Mouse (Mus musculus): ENCODE measurements around the gene Supt3. TPM values are rescaled to one million over a fixed set of nuclear protein-coding genes. Genes with fewer than 3 reads are reported as not detected.

The Supt3 gene
- polyA plus RNA-seq, 1 experiment = 7.8 TPM

DNA sequence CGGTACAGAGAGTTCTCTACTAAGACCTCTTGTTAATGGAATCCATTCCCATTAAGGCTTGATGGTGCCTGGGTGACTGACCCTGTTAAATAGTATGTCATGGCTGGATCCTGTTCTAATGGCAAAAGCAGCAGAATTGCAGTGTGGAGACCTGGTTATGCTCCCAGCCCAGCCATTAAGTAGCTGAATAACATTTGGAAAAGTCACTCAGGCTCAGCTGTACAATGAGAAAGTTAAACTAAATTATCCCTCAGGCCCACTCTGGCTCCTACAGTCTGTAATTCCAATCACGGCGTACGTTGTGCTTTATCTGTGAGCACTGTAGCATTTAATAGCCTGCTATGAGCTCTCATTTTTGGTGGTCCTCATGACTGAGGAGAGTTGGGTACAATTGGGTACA, 300.0 kb downstream of the Supt3 start:
- Histone ChIP-seq H3K27ac (ENCODE audit: insufficient read depth, low read length) (no peak overlapping the region), H3K4me3 (replicated peaks; ENCODE audit: insufficient read depth, low read depth, low read length) (no peak overlapping the region)
- WGBS = 93% methylated on average over 4 of the region's 4 CpGs

DNA sequence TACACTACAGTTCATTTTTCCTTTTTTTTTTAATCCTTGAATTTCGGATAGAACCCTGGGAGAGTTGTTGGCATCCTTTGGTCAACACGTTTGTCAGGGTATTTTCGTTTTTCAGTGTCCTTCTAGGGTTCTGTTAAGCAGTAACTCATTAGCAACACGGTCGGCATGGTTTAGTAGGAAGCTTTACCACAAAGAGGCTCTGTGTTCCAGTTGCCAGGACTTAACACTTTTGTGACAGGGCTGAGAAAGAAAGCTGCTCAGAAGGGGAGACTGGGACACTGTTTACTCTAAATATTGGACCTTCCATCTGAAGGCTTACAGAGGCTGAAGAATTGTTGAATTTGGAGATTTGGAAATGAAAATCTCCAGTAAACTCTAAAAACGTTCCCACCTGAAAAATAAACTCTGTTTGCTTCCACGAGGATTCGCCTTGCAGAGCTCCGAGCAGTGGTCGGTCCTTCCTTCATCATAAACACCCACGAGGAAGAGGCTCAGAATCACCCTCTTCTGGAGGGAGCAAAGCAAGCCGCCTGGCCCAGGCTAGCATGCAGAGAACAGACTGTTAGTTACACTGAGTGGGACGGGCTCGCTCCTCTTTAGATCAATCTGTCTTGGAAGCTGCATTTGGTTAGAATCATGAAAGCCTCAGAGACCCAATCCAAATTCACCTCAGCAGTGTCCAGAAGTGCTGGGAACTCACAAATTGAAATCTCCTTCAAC, 301.1 kb downstream of the Supt3 start:
- Histone ChIP-seq H3K27ac (ENCODE audit: insufficient read depth, low read length) (no peak overlapping the region), H3K4me3 (replicated peaks; ENCODE audit: insufficient read depth, low read depth, low read length) (no peak overlapping the region), H3K27me3 (ENCODE audit: control insufficient read depth, insufficient read depth, low read length) (no peaks in the 10 kb centered on the region), H3K4me1 (ENCODE audit: control insufficient read depth, insufficient read depth, low read length) (no peaks in the 10 kb centered on the region)
- TF ChIP-seq CTCF (IDR thresholded peaks at IDR 0.05; ENCODE audit: borderline replicate concordance, insufficient read depth, low read depth, low read length) (no peak), POLR2A (IDR thresholded peaks at IDR 0.05; ENCODE audit: borderline replicate concordance, insufficient read depth, low read length) (no peak)
- 64% methylated on average over 14 of the region's 14 CpGs for WGBS
- DNase-seq = no peak

More for the DNA sequence above, 300.0 kb downstream of the Supt3 start:
- Histone ChIP-seq H3K4me1 (ENCODE audit: control insufficient read depth, insufficient read depth, low read length) (no peaks in the 10 kb centered on the region), H3K27me3 (ENCODE audit: control insufficient read depth, insufficient read depth, low read length) (no peaks in the 10 kb centered on the region)
- no peak for DNase-seq
- no peak for TF ChIP-seq CTCF (IDR thresholded peaks at IDR 0.05; ENCODE audit: borderline replicate concordance, insufficient read depth, low read depth, low read length)
- TF ChIP-seq POLR2A (IDR thresholded peaks at IDR 0.05; ENCODE audit: borderline replicate concordance, insufficient read depth, low read length) = no peak

DNA sequence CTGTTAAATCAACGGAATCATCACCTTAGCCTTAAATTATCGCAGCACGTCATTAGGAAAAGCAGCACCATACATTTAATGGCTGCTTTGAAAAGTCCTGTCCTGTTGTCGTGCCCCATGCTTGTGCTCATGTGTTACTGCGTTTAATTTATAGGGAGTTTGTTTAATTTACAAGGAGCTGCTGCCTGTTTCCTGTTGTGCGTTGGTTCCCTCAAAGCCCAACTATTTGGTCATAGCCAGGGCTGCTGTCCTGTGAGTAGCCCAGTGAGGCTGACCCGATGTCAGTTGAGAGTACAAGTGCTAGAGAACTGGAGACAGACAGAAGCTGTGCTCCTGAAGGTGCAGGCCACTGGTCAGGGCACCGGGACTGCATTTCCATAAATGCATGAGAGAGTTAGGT, 304.6 kb downstream of the Supt3 start:
- no peaks in the 10 kb centered on the region for H3K27me3 ChIP-seq (ENCODE audit: control insufficient read depth, insufficient read depth, low read length)
- DNase-seq = no peak
- no peak for TF ChIP-seq CTCF (IDR thresholded peaks at IDR 0.05; ENCODE audit: borderline replicate concordance, insufficient read depth, low read depth, low read length)
- TF ChIP-seq POLR2A (IDR thresholded peaks at IDR 0.05; ENCODE audit: borderline replicate concordance, insufficient read depth, low read length) = no peak
- H3K4me3 ChIP-seq (replicated peaks; ENCODE audit: insufficient read depth, low read depth, low read length) = no peak overlapping the region
- no peak overlapping the region for H3K27ac ChIP-seq (ENCODE audit: insufficient read depth, low read length)
- H3K4me1 ChIP-seq (ENCODE audit: control insufficient read depth, insufficient read depth, low read length) = no peaks in the 10 kb centered on the region
- WGBS = 91% methylated on average over 8 of the region's 8 CpGs

DNA sequence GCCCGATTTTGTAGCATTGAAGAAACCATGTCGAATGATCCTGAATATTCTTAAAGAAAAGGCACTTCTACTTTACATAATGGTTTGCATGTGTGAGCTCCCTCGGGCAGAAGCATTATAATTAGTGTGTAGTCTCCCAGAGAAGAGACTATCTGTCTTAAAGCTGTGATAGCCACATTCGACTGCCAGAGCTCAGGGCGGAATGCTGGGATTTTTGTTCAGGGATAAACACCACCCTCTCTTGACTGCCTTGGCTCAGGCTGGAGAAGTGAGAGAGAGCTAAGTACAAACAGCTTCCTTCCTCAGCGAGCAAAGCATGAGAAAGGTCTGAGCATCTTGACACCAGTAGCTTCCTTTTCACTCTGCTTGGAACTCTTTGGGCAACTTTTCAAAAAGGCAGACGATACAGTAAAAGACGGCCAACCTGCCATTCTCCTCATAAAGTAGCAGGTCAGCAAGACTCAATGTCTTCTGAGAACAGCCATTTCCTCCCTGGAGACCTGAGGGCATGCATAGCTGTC, 305.1 kb downstream of the Supt3 start:
- H3K27ac ChIP-seq (ENCODE audit: insufficient read depth, low read length) = no peak overlapping the region
- 47% methylated on average over 8 of the region's 8 CpGs for WGBS
- no peaks in the 10 kb centered on the region for H3K4me1 ChIP-seq (ENCODE audit: control insufficient read depth, insufficient read depth, low read length)
- DNase-seq = no peak
- TF ChIP-seq POLR2A (IDR thresholded peaks at IDR 0.05; ENCODE audit: borderline replicate concordance, insufficient read depth, low read length) (no peak), CTCF (IDR thresholded peaks at IDR 0.05; ENCODE audit: borderline replicate concordance, insufficient read depth, low read depth, low read length) (no peak)
- no peaks in the 10 kb centered on the region for H3K27me3 ChIP-seq (ENCODE audit: control insufficient read depth, insufficient read depth, low read length)
- no peak overlapping the region for H3K4me3 ChIP-seq (replicated peaks; ENCODE audit: insufficient read depth, low read depth, low read length)

DNA sequence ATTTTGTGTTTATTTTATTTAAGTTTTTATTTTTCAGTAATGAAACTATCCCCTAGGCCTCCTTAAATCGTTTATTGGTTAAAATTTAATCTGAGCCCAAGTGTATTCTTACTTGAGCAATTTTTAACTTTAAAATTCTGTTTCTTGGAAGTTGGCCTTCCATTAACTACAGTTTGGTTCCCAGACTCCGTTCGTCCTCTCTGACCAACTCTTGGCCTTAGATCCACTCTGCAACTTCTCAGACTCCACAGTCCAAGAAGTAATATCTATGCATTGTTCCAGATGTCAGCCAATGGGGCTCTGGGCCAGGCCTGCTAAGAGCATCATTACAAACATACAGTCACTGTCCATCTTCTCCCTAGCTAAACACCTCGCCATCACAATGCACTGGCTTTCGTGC, 309.4 kb downstream of the Supt3 start:
- 85% methylated on average over 5 of the region's 5 CpGs for WGBS
- no peak for DNase-seq
- no peaks in the 10 kb centered on the region for H3K27me3 ChIP-seq (ENCODE audit: control insufficient read depth, insufficient read depth, low read length)
- no peak for TF ChIP-seq POLR2A (IDR thresholded peaks at IDR 0.05; ENCODE audit: borderline replicate concordance, insufficient read depth, low read length)
- H3K4me3 ChIP-seq (replicated peaks; ENCODE audit: insufficient read depth, low read depth, low read length) = no peak overlapping the region
- no peaks in the 10 kb centered on the region for H3K4me1 ChIP-seq (ENCODE audit: control insufficient read depth, insufficient read depth, low read length)
- H3K27ac ChIP-seq (ENCODE audit: insufficient read depth, low read length) = no peak overlapping the region

DNA sequence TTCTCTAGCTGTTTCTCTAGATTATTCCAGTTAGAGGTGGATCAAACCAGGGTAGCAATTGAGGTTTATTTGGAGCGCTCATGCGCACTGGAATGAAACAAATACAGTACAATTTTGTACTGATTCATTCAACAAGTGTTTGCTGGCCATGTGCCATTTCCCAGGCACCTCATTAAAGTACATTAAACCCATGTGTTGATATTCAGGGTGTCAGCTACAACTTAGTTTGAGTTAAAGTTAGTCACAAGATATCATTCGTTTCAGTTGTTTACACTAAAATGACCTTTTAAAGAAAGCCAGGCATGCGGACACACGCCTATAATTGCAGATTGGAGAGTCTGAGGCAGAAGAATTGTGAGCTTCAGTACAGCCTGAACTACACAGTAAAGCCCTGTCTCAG, 310.1 kb downstream of the Supt3 start:
- TF ChIP-seq POLR2A (IDR thresholded peaks at IDR 0.05; ENCODE audit: borderline replicate concordance, insufficient read depth, low read length) (no peak), CTCF (IDR thresholded peaks at IDR 0.05; ENCODE audit: borderline replicate concordance, insufficient read depth, low read depth, low read length) (no peak)
- Histone ChIP-seq H3K4me1 (ENCODE audit: control insufficient read depth, insufficient read depth, low read length) (no peaks in the 10 kb centered on the region), H3K27ac (ENCODE audit: insufficient read depth, low read length) (no peak overlapping the region), H3K4me3 (replicated peaks; ENCODE audit: insufficient read depth, low read depth, low read length) (no peak overlapping the region), H3K27me3 (ENCODE audit: control insufficient read depth, insufficient read depth, low read length) (no peaks in the 10 kb centered on the region)
- DNase-seq = no peak
- 89% methylated on average over 5 of the region's 5 CpGs for WGBS

DNA sequence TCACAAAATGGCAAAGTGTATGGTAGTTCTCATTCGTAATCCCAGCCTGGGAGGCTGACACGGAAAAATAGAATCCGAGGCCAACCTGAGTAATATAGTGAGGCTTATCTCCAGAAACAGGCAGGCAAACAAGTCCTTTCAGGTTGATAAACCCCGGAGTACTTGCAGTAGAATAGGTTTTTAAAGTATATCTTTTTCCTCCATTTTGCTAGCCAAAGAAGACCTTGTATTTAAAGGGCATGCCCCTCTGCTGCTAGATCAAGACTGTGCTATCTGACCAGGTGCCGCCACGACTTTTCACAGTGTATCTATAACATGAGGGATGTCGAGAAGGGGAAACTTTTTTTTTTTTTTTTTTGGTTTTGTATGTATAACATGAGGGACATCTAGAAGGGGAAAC, 324.1 kb downstream of the Supt3 start:
- DNase-seq = no peak
- WGBS = 94% methylated on average over 7 of the region's 7 CpGs
- H3K27ac ChIP-seq (ENCODE audit: insufficient read depth, low read length) = no peak overlapping the region
- H3K4me1 ChIP-seq (ENCODE audit: control insufficient read depth, insufficient read depth, low read length) = peaks cover 4% of the 10 kb centered on the region; the same call in 1 of the 2 replicates
- no peak overlapping the region for H3K4me3 ChIP-seq (replicated peaks; ENCODE audit: insufficient read depth, low read depth, low read length)
- no peaks in the 10 kb centered on the region for H3K27me3 ChIP-seq (ENCODE audit: control insufficient read depth, insufficient read depth, low read length)
- TF ChIP-seq POLR2A (IDR thresholded peaks at IDR 0.05; ENCODE audit: borderline replicate concordance, insufficient read depth, low read length) = no peak
- TF ChIP-seq CTCF (IDR thresholded peaks at IDR 0.05; ENCODE audit: borderline replicate concordance, insufficient read depth, low read depth, low read length) = no peak

DNA sequence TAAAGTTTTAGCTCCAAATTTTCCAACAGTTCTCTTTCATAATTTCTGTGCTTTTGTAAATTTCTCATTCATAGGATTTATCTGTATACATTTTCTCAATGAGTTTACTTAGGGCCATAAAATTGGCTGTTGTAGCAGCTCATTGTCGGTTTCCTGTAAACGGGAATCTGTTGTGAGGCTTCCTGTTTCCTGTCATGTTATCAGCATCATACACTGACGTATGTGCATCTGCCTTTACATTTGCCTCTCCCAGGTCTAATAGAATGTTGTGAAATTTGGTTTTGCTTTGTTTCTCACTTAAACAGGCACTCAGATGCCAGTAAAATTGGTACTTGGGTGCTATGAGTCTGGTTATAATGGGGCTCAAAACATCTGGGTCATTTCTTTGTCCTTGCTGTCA, 338.4 kb downstream of the Supt3 start:
- TF ChIP-seq CTCF (IDR thresholded peaks at IDR 0.05; ENCODE audit: borderline replicate concordance, insufficient read depth, low read depth, low read length) (no peak), POLR2A (IDR thresholded peaks at IDR 0.05; ENCODE audit: borderline replicate concordance, insufficient read depth, low read length) (no peak)
- H3K4me3 ChIP-seq (replicated peaks; ENCODE audit: insufficient read depth, low read depth, low read length) = no peak overlapping the region
- 90% methylated on average over 3 of the region's 3 CpGs for WGBS
- H3K27ac ChIP-seq (ENCODE audit: insufficient read depth, low read length) = no peak overlapping the region
- H3K27me3 ChIP-seq (ENCODE audit: control insufficient read depth, insufficient read depth, low read length) = no peaks in the 10 kb centered on the region
- DNase-seq = no peak
- H3K4me1 ChIP-seq (ENCODE audit: control insufficient read depth, insufficient read depth, low read length) = no peaks in the 10 kb centered on the region

Measured in cerebellum, adult 2 months (tissue).